Mouse (Mus musculus) olfactory bulb, adult 2 months (tissue): Measurements from ENCODE around the gene Ccdc85c.

Source experiments
- CTCF ChIP-seq: fragments of 200-500 bp; IDR thresholded peaks from 2 replicates; pipeline ENCODE4 v1.5.1; 2012; ENCODE audit warnings: low read depth, mild to moderate bottlenecking, low read length, moderate library complexity; ENCODE audit not compliant: insufficient read depth
- POLR2A ChIP-seq: fragments of 200-500 bp; IDR thresholded peaks from 2 replicates; pipeline ENCODE4 v1.6.1; 2012; ENCODE audit warnings: mild to moderate bottlenecking, low read depth, low read length, moderate library complexity; ENCODE audit not compliant: insufficient read depth

DNA sequence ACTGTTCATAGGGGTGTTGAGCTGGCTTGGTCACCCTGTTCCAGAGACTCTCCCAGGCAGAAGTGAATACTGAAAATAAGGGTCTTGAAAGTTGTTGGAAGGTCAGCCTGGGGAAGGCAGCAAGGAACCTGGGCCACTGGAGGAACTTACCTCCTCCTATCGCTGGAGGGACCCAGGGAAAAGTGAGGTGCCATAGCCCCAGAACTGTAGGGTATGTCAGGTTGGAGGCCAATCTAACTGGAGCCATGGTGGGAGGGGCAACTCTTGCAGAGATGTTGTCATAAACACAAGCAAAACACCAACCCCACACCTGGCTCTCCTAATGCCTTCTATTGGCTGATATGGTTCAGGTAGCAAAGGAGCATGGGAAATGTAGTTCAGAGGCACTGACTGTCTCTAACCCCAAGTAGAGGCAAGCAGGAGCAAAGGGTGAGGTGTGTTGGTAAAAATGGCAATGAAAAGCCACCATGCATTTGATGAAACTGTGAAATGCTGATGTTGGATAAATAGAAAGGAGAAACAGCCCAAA is 38.1 kb upstream of the Ccdc85c start:
- TF ChIP-seq POLR2A (no peak), CTCF (no peak)
